Mouse (Mus musculus): ENCODE results near the gene Crispld2. TPM values are rescaled to one million over a fixed set of nuclear protein-coding genes. Genes with fewer than 3 reads are reported as not detected.

Crispld2 gene
- total and polyA plus RNA-seq, 3 experiments: 1.7 to 2.2 TPM; not detected in 1

- TF ChIP-seq ELF1 (IDR thresholded peaks at IDR 0.05; ENCODE audit: low read depth, low read length): no peak
- TF ChIP-seq CTCF (IDR thresholded peaks at IDR 0.05 in 2 of 3, conservative IDR thresholded peaks at IDR 0.05 in 1 of 3; ENCODE audit: control insufficient read depth in 1 of 3, insufficient read depth in 1 of 3, low read depth in 2 of 3, low read length in 3 of 3, poor library complexity in 1 of 3, severe bottlenecking in 1 of 3): no peak
- no peak for TF ChIP-seq CHD2 (IDR thresholded peaks at IDR 0.05; ENCODE audit: low read length)
Observed at GRCm38 (mm10) chr8:120001712-120002111, 9.5 kb downstream of the Crispld2 start (continued).

- DNase-seq (ENCODE audit: low read depth, low spot score): no peak
- Histone ChIP-seq H3K27ac (ENCODE audit: control insufficient read depth, low read depth, low read length) (no peak overlapping the region), H3K4me1 (ENCODE audit: control insufficient read depth in 1 of 2, insufficient read depth in 2 of 2, low read length in 2 of 2) (no peaks in the 10 kb centered on the region), H3K9ac (ENCODE audit: control insufficient read depth, low read depth, low read length, poor library complexity, severe bottlenecking) (no peak overlapping the region), H3K4me3 (ENCODE audit: control insufficient read depth in 1 of 2, insufficient read depth in 1 of 2, low read depth in 2 of 2, low read length in 2 of 2) (no peak overlapping the region), H3K79me2 (ENCODE audit: control insufficient read depth, insufficient read depth, low read length, poor library complexity) (no peaks in the 10 kb centered on the region), H3K9me3 (replicated peaks; ENCODE audit: insufficient read depth, low read length) (no peaks in the 10 kb centered on the region), H3K36me3 (ENCODE audit: control insufficient read depth in 1 of 2, insufficient read depth in 2 of 2, low read length in 2 of 2) (no peaks in the 10 kb centered on the region), H3K27me3 (ENCODE audit: control insufficient read depth in 1 of 2, insufficient read depth in 2 of 2, low read length in 2 of 2) (peaks cover 0 to 6% of the 10 kb centered on the region in 2 experiments; a peak in 3 of 4 replicates)
- TF ChIP-seq ETS1 (IDR thresholded peaks at IDR 0.05; ENCODE audit: low read depth, low read length) (no peak), HCFC1 (IDR thresholded peaks at IDR 0.05; ENCODE audit: low read depth, low read length) (no peak), MYC (IDR thresholded peaks at IDR 0.05; ENCODE audit: low read depth, low read length) (no peak), MAX (IDR thresholded peaks at IDR 0.05; ENCODE audit: low read length) (no peak), NRF1 (IDR thresholded peaks at IDR 0.05; ENCODE audit: insufficient read depth, low read depth, low read length, poor library complexity, severe bottlenecking) (no peak), GATA1 (IDR thresholded peaks at IDR 0.05; ENCODE audit: low read depth, low read length) (no peak), MAZ (IDR thresholded peaks at IDR 0.05; ENCODE audit: low read depth, low read length) (no peak), ZNF384 (IDR thresholded peaks at IDR 0.05; ENCODE audit: low read depth, low read length) (no peak), EP300 (IDR thresholded peaks at IDR 0.05; ENCODE audit: low read depth in 1 of 2, low read length in 2 of 2) (no peak), ZMIZ1 (IDR thresholded peaks at IDR 0.05; ENCODE audit: low read depth, low read length) (no peak)
Observed at GRCm38 (mm10) chr8:120002348-120002747, 10.1 kb downstream of the Crispld2 start.

- peaks cover 0 to 6% of the 10 kb centered on the region in 2 experiments; a peak in 3 of 4 replicates for H3K27me3 ChIP-seq (ENCODE audit: control insufficient read depth in 1 of 2, insufficient read depth in 2 of 2, low read length in 2 of 2)
Observed at GRCm38 (mm10) chr8:120004154-120004702, 12.0 kb downstream of the Crispld2 start.

More at GRCm38 (mm10) chr8:120004154-120004702, 12.0 kb downstream of the Crispld2 start:
- Histone ChIP-seq H3K9me3 (replicated peaks; ENCODE audit: insufficient read depth, low read length) (no peaks in the 10 kb centered on the region), H3K79me2 (ENCODE audit: control insufficient read depth, insufficient read depth, low read length, poor library complexity) (no peaks in the 10 kb centered on the region), H3K4me3 (ENCODE audit: control insufficient read depth in 1 of 2, insufficient read depth in 1 of 2, low read depth in 2 of 2, low read length in 2 of 2) (no peak overlapping the region), H3K27ac (ENCODE audit: control insufficient read depth, low read depth, low read length) (no peak overlapping the region), H3K36me3 (ENCODE audit: control insufficient read depth in 1 of 2, insufficient read depth in 2 of 2, low read length in 2 of 2) (no peaks in the 10 kb centered on the region), H3K9ac (ENCODE audit: control insufficient read depth, low read depth, low read length, poor library complexity, severe bottlenecking) (no peak overlapping the region), H3K4me1 (ENCODE audit: control insufficient read depth in 1 of 2, insufficient read depth in 2 of 2, low read length in 2 of 2) (no peaks in the 10 kb centered on the region)
- TF ChIP-seq ZMIZ1 (IDR thresholded peaks at IDR 0.05; ENCODE audit: low read depth, low read length) (no peak), EP300 (IDR thresholded peaks at IDR 0.05; ENCODE audit: low read depth in 1 of 2, low read length in 2 of 2) (no peak), RAD21 (IDR thresholded peaks at IDR 0.05; ENCODE audit: low read depth, low read length) (no peak), ZNF384 (IDR thresholded peaks at IDR 0.05; ENCODE audit: low read depth, low read length) (no peak)
- DNase-seq (ENCODE audit: low read depth, low spot score): no peak

Measured in MEL (cell line).